Mouse (Mus musculus) cerebellum, adult 9-11 months (tissue): ENCODE measurements around the gene Olfr707.
"Not testable (repeated sequence)": the region's sequence is repeated elsewhere in the genome, so short reads cannot be mapped to it uniquely, and the experiment has no call there.

Source experiments
- DNase-seq: peaks from one replicate; pipeline ENCODE4 v3.0.0; 2022

Olfr707 gene

GRCm38 (mm10) chr7:106901141-106901540 lies at the start of gene Olfr707:
Olfr707 (minus strand) TSS chr7:106901241.
- DNase-seq = not testable (repeated sequence)

GRCm38 (mm10) chr7:106948212-106948611 lies 47.2 kb upstream of the Olfr707 start, which contains the start of gene Olfr710:
Olfr710 (minus strand) TSS chr7:106948312.
- no peak for DNase-seq

GRCm38 (mm10) chr7:106932119-106932518 lies 31.1 kb upstream of the Olfr707 start, which contains the start of gene Olfr709-ps1:
Olfr709-ps1 (minus strand) TSS chr7:106932219.
- no peak for DNase-seq

GRCm38 (mm10) chr7:106920961-106921360 lies 19.9 kb upstream of the Olfr707 start:
- not testable (repeated sequence) for DNase-seq

GRCm38 (mm10) chr7:106907676-106908075 lies 6.6 kb upstream of the Olfr707 start, which contains the start of gene Olfr1532-ps1:
Olfr1532-ps1 (plus strand) TSS chr7:106908001.
- no peak for DNase-seq

- no peak for DNase-seq
These were observed 13.0 kb downstream of the Olfr707 start, which contains the start of gene Olfr706 for GRCm38 (mm10) chr7:106888062-106888461. Olfr706 (minus strand) TSS chr7:106888162.

- no peak for DNase-seq
These were observed 24.2 kb downstream of the Olfr707 start, which contains the start of gene Olfr705 for GRCm38 (mm10) chr7:106876791-106877190. Olfr705 (minus strand) TSS chr7:106876891.

GRCm38 (mm10) chr7:106862885-106863284 lies 38.2 kb downstream of the Olfr707 start, which contains the start of gene Olfr704:
Olfr704 (plus strand) TSS chr7:106863185.
- DNase-seq = no peak

GRCm38 (mm10) chr7:106843060-106843459 lies 58.0 kb downstream of the Olfr707 start, which contains the start of gene Olfr703:
Olfr703 (plus strand) TSS chr7:106843360.
- no peak for DNase-seq
